Mouse (Mus musculus) spleen, adult 2 months (tissue): ENCODE data around the gene Wdr11.

Experiments
- CTCF ChIP-seq: fragments of 200-500 bp; IDR thresholded peaks from 2 replicates; pipeline ENCODE4 v1.5.1; 2011; ENCODE audit warnings: mild to moderate bottlenecking, inconsistent platforms; ENCODE audit not compliant: insufficient read depth, insufficient read length, insufficient replicate concordance; ENCODE audit errors: extremely low read depth
- POLR2A ChIP-seq: fragments of 200-500 bp; IDR thresholded peaks from 2 replicates; pipeline ENCODE4 v1.6.1; 2011; ENCODE audit warnings: low read depth, low read length, inconsistent platforms

- TF ChIP-seq CTCF (no peak), POLR2A (no peak)
Observed at GRCm38 (mm10) chr7:129636992-129637391, 45.3 kb downstream of the Wdr11 start.
